Mouse (Mus musculus) B cell, adult (primary cell): ENCODE data around the gene Gm20824. TPM values are rescaled to one million over a fixed set of nuclear protein-coding genes. Genes with fewer than 3 reads are reported as not detected.

Experiments used
- total RNA-seq: library from RNA; stranded (reverse); gene quantifications from 4 replicates; pipeline ENCODE4 v1.2.4, GENCODE M21; 2023; ENCODE audit not compliant: inconsistent age

Gene Gm20824
- not detected in 4 replicates for total RNA-seq

DNA sequence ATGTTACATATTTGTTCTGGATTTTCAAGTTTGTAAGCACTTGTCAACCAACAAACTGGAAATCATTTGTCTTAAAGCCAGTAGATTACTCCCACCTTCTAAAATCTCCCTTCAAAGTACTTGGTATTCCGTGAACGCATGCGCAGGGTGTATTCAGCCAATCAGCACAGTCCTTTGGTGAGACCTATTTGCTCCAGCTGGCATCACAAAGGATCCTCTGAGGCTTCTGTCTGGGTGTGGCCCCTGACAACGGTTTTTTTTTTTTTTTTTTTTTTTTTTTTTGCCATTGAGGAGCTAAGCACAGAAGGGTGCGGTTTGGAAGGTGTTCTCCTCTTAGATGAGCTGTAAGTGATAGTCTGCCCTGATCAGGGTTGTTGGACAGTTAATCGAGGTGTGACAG, at the start of gene Gm20824:
Gene Gm20824 (plus strand): TSS at position 301 of the 400 bp plus-strand sequence.

Other genes with a start within 250 kb of the Gm20824 start
- gene Gm20825, start 186.4 kb upstream of the Gm20824 start, total RNA-seq = not detected in 4 replicates